15 mouse cellular contexts compared by ENCODE assay signal in the genomic region with DNA sequence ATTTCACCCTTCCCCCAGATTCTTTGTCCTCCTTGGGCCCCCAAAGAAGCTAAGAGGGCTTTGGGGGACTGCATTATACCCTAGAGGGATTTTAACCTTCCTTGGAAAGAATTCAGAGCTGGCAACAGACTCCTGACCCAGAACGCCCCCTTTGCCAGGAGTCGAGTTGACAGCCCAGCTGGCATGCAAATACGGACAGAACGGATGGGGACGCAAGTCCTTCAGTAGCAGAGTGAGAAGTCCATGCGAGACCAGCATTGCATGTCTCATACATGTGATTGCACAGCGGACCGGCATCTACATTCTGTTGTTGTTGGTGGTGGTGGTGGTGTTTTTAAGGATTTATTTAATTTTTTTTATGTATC.
DNase-seq lines count a peak whose midpoint lies in the region; ATAC-seq and TF ChIP-seq lines count a peak whose summit lies in the region.
"Had no signal": no experiment of that assay in that cellular context is flagged by ENCODE, and none has a peak within 500 bp of the region (broad histone marks: within the 10 kb centered on the region; RNA-seq: fewer than 3 reads in every experiment).

No protein-coding gene starts in this region.

- peaks cover 18% of the 10 kb centered on the region for H3K4me1 ChIP-seq in intestine, postnatal 0 days (replicated peaks; ENCODE audit: control insufficient read depth, insufficient read depth, low read length)
- peaks cover 49% of the 10 kb centered on the region for H3K4me1 ChIP-seq in liver, postnatal 0 days (ENCODE audit: insufficient read depth)
- no peaks in the 10 kb centered on the region for H3K4me1 ChIP-seq in forebrain, embryonic 16.5 days (replicated peaks; ENCODE audit: control insufficient read depth, insufficient read depth, low read length)
- H3K4me1 ChIP-seq: embryonic facial prominence, embryonic 15.5 days; limb, embryonic 15.5 days had no signal

- H3K36me3 ChIP-seq in intestine, postnatal 0 days (ENCODE audit: control insufficient read depth, insufficient read depth): no peaks in the 10 kb centered on the region
- no peaks in the 10 kb centered on the region for H3K36me3 ChIP-seq in liver, postnatal 0 days (replicated peaks; ENCODE audit: insufficient read depth, low read length)
- H3K36me3 ChIP-seq in forebrain, embryonic 16.5 days (ENCODE audit: control insufficient read depth, insufficient read depth): no peaks in the 10 kb centered on the region
- H3K36me3 ChIP-seq: embryonic facial prominence, embryonic 15.5 days; limb, embryonic 15.5 days had no signal

- peak; percentile 7 for ATAC-seq in Patski
- no peak for ATAC-seq in intestine, postnatal 0 days
- ATAC-seq in liver, postnatal 0 days: no peak
- no peak for ATAC-seq in forebrain, embryonic 16.5 days
- ATAC-seq: forebrain, embryonic 14.5 days had no signal

- H3K27me3 ChIP-seq in Patski: no peaks in the 10 kb centered on the region
- no peaks in the 10 kb centered on the region for H3K27me3 ChIP-seq in intestine, postnatal 0 days (replicated peaks; ENCODE audit: control insufficient read depth, insufficient read depth, low read length)
- H3K27me3 ChIP-seq in liver, postnatal 0 days (ENCODE audit: insufficient read depth, low read length): no peaks in the 10 kb centered on the region
- peaks cover 8% of the 10 kb centered on the region for H3K27me3 ChIP-seq in forebrain, embryonic 16.5 days (replicated peaks; ENCODE audit: control insufficient read depth, insufficient read depth, low read length)
- H3K27me3 ChIP-seq: embryonic facial prominence, embryonic 15.5 days had no signal

- CTCF ChIA-PET in Patski (lab: Charles Lee): interaction anchor here (1.2 to 9.7 kb wide), 8 partner anchors 9 to 227 kb away, joined by 4 to 165 read pairs (median 20); partner anchors contain the start of gene Rasl11a

- in situ Hi-C loops in Patski (cut with MboI; ENCODE audit: low pct_unique_long_range_greater_than_20kb): loop anchor here (25.0 kb wide), 1 partner anchor 1035 kb away; no protein-coding TSS in a partner anchor

- no peak for TF ChIP-seq CTCF in Patski (IDR thresholded peaks at IDR 0.05)
- TF ChIP-seq CTCF in intestine, postnatal 0 days (IDR thresholded peaks at IDR 0.05; ENCODE audit: low read depth): no peak
- no peak for TF ChIP-seq CTCF in liver, postnatal 0 days (IDR thresholded peaks at IDR 0.05; ENCODE audit: low read depth)

- peak overlapping the region; percentile 87 for H3K27ac ChIP-seq in intestine, postnatal 0 days (ENCODE audit: low read depth, low read length)
- H3K27ac ChIP-seq in liver, postnatal 0 days (ENCODE audit: low read depth): peak overlapping the region; percentile 89
- H3K27ac ChIP-seq in forebrain, embryonic 16.5 days (ENCODE audit: low read length): no peak overlapping the region
- H3K27ac ChIP-seq: embryonic facial prominence, embryonic 15.5 days; limb, embryonic 15.5 days had no signal

- POLR2A ChIA-PET in Patski (lab: Charles Lee): interaction anchor here (0.6 to 4.8 kb wide), 11 partner anchors 10 to 287 kb away, joined by 3 to 37 read pairs (median 6); partner anchors contain the start of gene Rasl11a

- DNase-seq in Patski (ENCODE audit: low read depth, low spot score): no peak
- DNase-seq in kidney, postnatal 10 days: peak; percentile 30
- DNase-seq in liver, postnatal 0 days: no peak
- DNase-seq in ovary, postnatal 10 days (ENCODE audit: low spot score): no peak
- DNase-seq in T-cell, adult 2 months (ENCODE audit: low spot score): no peak
- DNase-seq: cerebellum, adult 18-20 months; right cerebral cortex, adult 18-20 months; thymus, adult 2 months had no signal

- H3K9me3 ChIP-seq in intestine, postnatal 0 days (ENCODE audit: control insufficient read depth): no peaks in the 10 kb centered on the region
- H3K9me3 ChIP-seq in liver, postnatal 0 days (ENCODE audit: low read length): no peaks in the 10 kb centered on the region
- H3K9me3 ChIP-seq in forebrain, embryonic 16.5 days (ENCODE audit: control insufficient read depth, low read length): no peaks in the 10 kb centered on the region
- H3K9me3 ChIP-seq: embryonic facial prominence, embryonic 15.5 days; limb, embryonic 15.5 days had no signal

- H3K9ac ChIP-seq in intestine, postnatal 0 days (ENCODE audit: low read depth, low read length): no peak overlapping the region
- no peak overlapping the region for H3K9ac ChIP-seq in liver, postnatal 0 days (replicated peaks)
- no peak overlapping the region for H3K9ac ChIP-seq in forebrain, embryonic 16.5 days (replicated peaks; ENCODE audit: low read depth, low read length)
- H3K9ac ChIP-seq: embryonic facial prominence, embryonic 15.5 days; limb, embryonic 15.5 days had no signal

- TF ChIP-seq EP300 in liver, postnatal 0 days (IDR thresholded peaks at IDR 0.05; ENCODE audit: low read depth): no peak

- no peak overlapping the region for H3K4me3 ChIP-seq in intestine, postnatal 0 days (ENCODE audit: low read depth, low read length)
- H3K4me3 ChIP-seq in liver, postnatal 0 days (ENCODE audit: low read depth, low read length): no peak overlapping the region
- H3K4me3 ChIP-seq in forebrain, embryonic 16.5 days (replicated peaks; ENCODE audit: low read length): no peak overlapping the region
- H3K4me3 ChIP-seq: embryonic facial prominence, embryonic 15.5 days; limb, embryonic 15.5 days; megakaryocyte, embryonic 14.5 days had no signal

- WGBS in intestine, postnatal 0 days: 75% methylated on average over 8 of the region's 8 CpGs
- WGBS in liver, postnatal 0 days (ENCODE audit: insufficient replicate concordance): 76% methylated on average over 8 of the region's 8 CpGs
- 74% methylated on average over 8 of the region's 8 CpGs for WGBS in forebrain, embryonic 16.5 days

- no peak overlapping the region for H3K4me2 ChIP-seq in intestine, postnatal 0 days (replicated peaks; ENCODE audit: low read depth)
- H3K4me2 ChIP-seq in liver, postnatal 0 days (ENCODE audit: low read depth, low read length): peak overlapping the region; percentile 42; the same call in 1 of the 2 replicates
- H3K4me2 ChIP-seq in forebrain, embryonic 16.5 days (ENCODE audit: low read length): no peak overlapping the region
- H3K4me2 ChIP-seq: embryonic facial prominence, embryonic 15.5 days; heart, embryonic 11.5 days; limb, embryonic 15.5 days had no signal
